Mouse (Mus musculus) testis, adult 2 months (tissue): ENCODE measurements at regions not wholly inside any gene's neighbourhood (a gene's known extent, or its start where the extent isn't known, plus 50 kb on each side); places are given as distances from the start of the nearest gene placed in this dataset.

ENCODE experiments used
- CTCF ChIP-seq: fragments of 200-500 bp; IDR thresholded peaks from 2 replicates; pipeline ENCODE4 v1.5.1; 2012; ENCODE audit warnings: low read depth, mild to moderate bottlenecking, inconsistent platforms, low read length, moderate library complexity; ENCODE audit not compliant: control insufficient read depth, insufficient read depth, insufficient replicate concordance
- POLR2A ChIP-seq: fragments of 200-500 bp; IDR thresholded peaks from 2 replicates; pipeline ENCODE4 v1.6.1; 2012; ENCODE audit warnings: low read depth, mild to moderate bottlenecking, inconsistent platforms, low read length, moderate library complexity; ENCODE audit not compliant: control insufficient read depth

GRCm38 (mm10) chr3:144109769-144110168, 95.3 kb downstream of the Lmo4 start:
- no peak for TF ChIP-seq CTCF
- no peak for TF ChIP-seq POLR2A
